Mouse (Mus musculus) limb, embryonic 13.5 days (tissue): Measurements from ENCODE around the gene Comt. TPM values are rescaled to one million over a fixed set of nuclear protein-coding genes. Genes with fewer than 3 reads are reported as not detected.

ENCODE experiments used
- ATAC-seq: fragments of 200-750 bp; cut with Nextera tagmentation; 2 replicates; pipeline ENCODE4 v1.8.0; 2017; ENCODE audit warnings: low read depth, moderate number of reproducible peaks, moderate TSS enrichment; ENCODE audit not compliant: low FRiP score
- H3K27ac ChIP-seq: fragments of 300-500 bp; sonication (generic); 2 replicates; pipeline ENCODE4 v1.5.1; 2015; ENCODE audit warnings: inconsistent platforms, mild to moderate bottlenecking, moderate library complexity
- H3K27me3 ChIP-seq: fragments of 300-500 bp; sonication (generic); 2 replicates; pipeline ENCODE4 v1.6.1; 2015; ENCODE audit warnings: mild to moderate bottlenecking, inconsistent platforms
- H3K36me3 ChIP-seq: fragments of 300-500 bp; sonication (generic); 2 replicates; pipeline ENCODE4 v1.6.1; 2015; ENCODE audit warnings: inconsistent platforms, mild to moderate bottlenecking, moderate library complexity
- H3K4me1 ChIP-seq: fragments of 300-500 bp; sonication (generic); 2 replicates; pipeline ENCODE4 v1.6.1; 2015; ENCODE audit warnings: inconsistent platforms
- H3K4me2 ChIP-seq: fragments of 300-500 bp; sonication (generic); replicated peaks from 2 replicates; pipeline ENCODE4 v1.6.1; 2015; ENCODE audit warnings: inconsistent platforms, mild to moderate bottlenecking, moderate library complexity
- H3K4me3 ChIP-seq: fragments of 300-500 bp; sonication (generic); 2 replicates; pipeline ENCODE4 v1.5.1; 2015; ENCODE audit warnings: moderate library complexity, mild to moderate bottlenecking, inconsistent platforms
- H3K9ac ChIP-seq: fragments of 300-500 bp; sonication (generic); 2 replicates; pipeline ENCODE4 v1.6.1; 2015; ENCODE audit warnings: mild to moderate bottlenecking, inconsistent platforms
- H3K9me3 ChIP-seq: fragments of 300-500 bp; sonication (generic); 2 replicates; pipeline ENCODE4 v1.6.1; 2016; ENCODE audit warnings: inconsistent platforms
- WGBS: fragments of 180-500 bp; shearing (Covaris S2); methylation state at CpG from one replicate; pipeline ENCODE4 v1.1.7; 2015; 5-methylcytosine and 5-hydroxymethylcytosine counted together
- polyA plus RNA-seq: library from polyadenylated mRNA; unstranded; fragments of >200 nt; fragmentation: Nextera tagmentation; extraction: Ambion mirVana; gene quantifications from 2 replicates; pipeline ENCODE4 v1.2.1, GENCODE M21; 2015

Comt gene
- polyA plus RNA-seq, 1 experiment from 2014 or later = 87.4 TPM

- no peak overlapping the region for H3K9ac ChIP-seq
Observed at GRCm38 (mm10) chr16:18383756-18384155, 42.9 kb downstream of the Comt start.

DNA sequence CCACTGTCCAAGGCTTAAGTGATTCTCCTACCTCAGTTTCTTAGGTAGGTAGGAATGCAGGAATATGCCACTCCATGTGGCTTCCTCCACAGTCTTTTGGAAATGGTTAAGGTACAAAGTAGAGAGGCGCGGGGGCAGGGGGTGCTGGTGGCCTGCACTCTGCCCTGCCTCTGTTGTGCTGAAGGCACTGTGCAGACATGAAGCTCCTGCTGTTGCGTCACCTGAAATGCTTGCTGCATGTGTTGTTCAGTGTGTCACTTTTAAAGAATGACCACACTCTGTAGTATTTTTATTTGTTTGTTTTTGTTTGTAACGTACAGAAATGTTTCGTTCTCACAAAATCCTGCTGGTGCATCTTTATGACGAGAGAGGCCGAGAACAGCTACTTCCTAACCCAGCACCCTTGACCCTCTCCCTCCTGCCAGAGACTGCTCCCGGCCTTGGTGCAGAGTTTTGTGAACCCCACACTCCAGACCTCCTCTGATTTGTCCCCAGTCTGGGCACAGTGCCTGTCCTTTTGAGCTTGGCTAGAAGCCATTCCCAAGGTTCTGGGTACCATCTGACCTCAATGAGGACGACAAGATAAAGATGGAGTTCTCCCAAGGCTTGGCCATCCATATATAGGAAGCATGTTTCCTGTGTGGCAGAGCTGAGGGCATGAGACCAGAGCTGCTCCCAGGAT lies 43.5 kb downstream of the Comt start:
- Histone ChIP-seq H3K27me3 (no peaks in the 10 kb centered on the region), H3K36me3 (no peaks in the 10 kb centered on the region), H3K4me2 (no peak overlapping the region), H3K9ac (no peak overlapping the region), H3K4me3 (no peak overlapping the region), H3K27ac (no peak overlapping the region), H3K9me3 (no peaks in the 10 kb centered on the region), H3K4me1 (peaks cover 35% of the 10 kb centered on the region)
- no peak for ATAC-seq
- WGBS = 79% methylated on average over 9 of the region's 9 CpGs

More at GRCm38 (mm10) chr16:18383756-18384155, 42.9 kb downstream of the Comt start:
- H3K36me3 ChIP-seq = no peaks in the 10 kb centered on the region
- no peaks in the 10 kb centered on the region for H3K27me3 ChIP-seq
- 0% methylated on average over 3 of the region's 3 CpGs for WGBS
- no peak overlapping the region for H3K27ac ChIP-seq
- H3K9me3 ChIP-seq = no peaks in the 10 kb centered on the region
- H3K4me2 ChIP-seq = no peak overlapping the region
- H3K4me1 ChIP-seq = peaks cover 41% of the 10 kb centered on the region
- H3K4me3 ChIP-seq = no peak overlapping the region
- ATAC-seq = no peak

DNA sequence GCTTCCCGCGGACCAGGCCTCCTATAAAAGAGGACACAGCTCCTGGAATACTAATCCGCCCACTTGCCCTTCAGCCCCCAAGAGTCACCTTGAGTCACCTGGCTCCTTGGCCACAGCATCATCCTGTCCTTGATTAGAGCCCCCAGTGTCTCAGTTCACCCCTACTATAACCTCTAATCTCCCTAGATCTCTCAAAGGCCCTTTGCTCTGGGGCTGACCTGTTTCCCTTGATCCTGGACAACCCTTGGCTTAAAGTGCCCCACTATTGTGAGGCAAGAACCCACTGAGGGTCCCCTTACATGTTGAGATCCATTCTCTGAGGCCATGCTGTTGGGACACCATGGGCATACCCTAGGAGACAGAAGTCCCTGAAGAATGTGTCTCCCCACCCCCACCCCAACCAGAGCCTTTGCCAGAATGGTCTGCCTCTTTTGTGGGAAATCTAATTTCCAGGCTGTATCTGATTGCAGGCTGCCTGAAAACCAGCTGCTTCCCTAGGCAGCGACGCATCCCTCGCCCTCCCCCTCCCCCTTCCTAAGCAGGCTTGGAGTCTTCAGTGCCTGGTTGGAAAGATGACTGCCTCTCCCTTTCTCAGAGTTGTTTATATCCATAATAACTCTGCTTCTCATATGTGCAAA lies 44.9 kb downstream of the Comt start:
- Histone ChIP-seq H3K9ac (no peak overlapping the region), H3K4me3 (no peak overlapping the region), H3K9me3 (no peaks in the 10 kb centered on the region), H3K4me2 (no peak overlapping the region), H3K27me3 (no peaks in the 10 kb centered on the region), H3K27ac (no peak overlapping the region), H3K4me1 (peaks cover 31% of the 10 kb centered on the region), H3K36me3 (no peaks in the 10 kb centered on the region)
- WGBS = 55% methylated on average over 6 of the region's 6 CpGs
- ATAC-seq = peak; percentile 25; the same call in 1 of the 2 replicates

- H3K4me3 ChIP-seq = no peak overlapping the region
- no peaks in the 10 kb centered on the region for H3K27me3 ChIP-seq
- 43% methylated on average over 6 of the region's 6 CpGs for WGBS
- no peaks in the 10 kb centered on the region for H3K9me3 ChIP-seq
- H3K9ac ChIP-seq = peak overlapping the region; percentile 26; the same call in 1 of the 2 replicates
- H3K36me3 ChIP-seq = no peaks in the 10 kb centered on the region
- ATAC-seq = no peak
- peak overlapping the region; percentile 48; the same call in 1 of the 2 replicates for H3K27ac ChIP-seq
- H3K4me2 ChIP-seq = no peak overlapping the region
- peaks cover 31% of the 10 kb centered on the region for H3K4me1 ChIP-seq
Observed at GRCm38 (mm10) chr16:18380495-18381063, 46.1 kb downstream of the Comt start.

GRCm38 (mm10) chr16:18379338-18380001 lies 47.2 kb downstream of the Comt start:
- no peak overlapping the region for H3K9ac ChIP-seq
- H3K27ac ChIP-seq = no peak overlapping the region
- H3K27me3 ChIP-seq = no peaks in the 10 kb centered on the region
- 76% methylated on average over 8 of the region's 8 CpGs for WGBS
- H3K4me2 ChIP-seq = no peak overlapping the region
- no peaks in the 10 kb centered on the region for H3K36me3 ChIP-seq
- no peaks in the 10 kb centered on the region for H3K9me3 ChIP-seq
- no peak overlapping the region for H3K4me3 ChIP-seq
- no peak for ATAC-seq
- H3K4me1 ChIP-seq = peaks cover 31% of the 10 kb centered on the region

GRCm38 (mm10) chr16:18378489-18378888 lies 48.2 kb downstream of the Comt start:
- no peak overlapping the region for H3K4me3 ChIP-seq
- 34% methylated on average over 1 of the region's 1 CpGs for WGBS
- H3K9me3 ChIP-seq = no peaks in the 10 kb centered on the region
- no peaks in the 10 kb centered on the region for H3K36me3 ChIP-seq
- H3K4me1 ChIP-seq = peaks cover 31% of the 10 kb centered on the region
- H3K27ac ChIP-seq = no peak overlapping the region
- H3K27me3 ChIP-seq = no peaks in the 10 kb centered on the region
- no peak overlapping the region for H3K4me2 ChIP-seq
- H3K9ac ChIP-seq = no peak overlapping the region
- ATAC-seq = no peak

DNA sequence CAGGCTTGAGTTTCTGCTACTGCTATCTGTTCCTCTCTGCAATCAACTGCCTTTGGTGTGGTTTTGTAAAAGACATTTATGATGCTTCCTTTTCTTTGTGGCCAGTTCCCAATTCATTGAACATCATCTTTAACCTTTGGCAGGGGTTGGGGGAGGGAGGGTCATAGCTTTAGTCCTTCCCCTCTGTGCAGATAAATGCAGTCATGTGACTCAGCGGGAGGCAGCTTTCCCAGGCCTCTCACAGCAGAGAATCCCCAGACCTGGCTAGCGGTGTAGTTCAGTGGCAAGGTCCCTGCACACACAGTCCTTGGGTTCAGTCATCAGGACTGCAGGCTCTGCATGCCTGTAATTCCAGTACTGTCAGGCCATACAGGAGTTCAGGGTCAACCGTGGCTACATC lies 49.4 kb downstream of the Comt start:
- Histone ChIP-seq H3K27me3 (no peaks in the 10 kb centered on the region), H3K4me2 (no peak overlapping the region), H3K4me1 (peaks cover 30% of the 10 kb centered on the region), H3K9ac (no peak overlapping the region), H3K4me3 (no peak overlapping the region), H3K27ac (no peak overlapping the region), H3K36me3 (no peaks in the 10 kb centered on the region), H3K9me3 (no peaks in the 10 kb centered on the region)
- WGBS = 39% methylated on average over 3 of the region's 3 CpGs
- no peak for ATAC-seq

GRCm38 (mm10) chr16:18376297-18376954 lies 50.2 kb downstream of the Comt start:
- no peaks in the 10 kb centered on the region for H3K36me3 ChIP-seq
- no peak overlapping the region for H3K4me2 ChIP-seq
- WGBS = 71% methylated on average over 7 of the region's 7 CpGs
- peaks cover 22% of the 10 kb centered on the region for H3K4me1 ChIP-seq
- no peaks in the 10 kb centered on the region for H3K27me3 ChIP-seq
- H3K27ac ChIP-seq = no peak overlapping the region
- H3K4me3 ChIP-seq = no peak overlapping the region
- H3K9ac ChIP-seq = no peak overlapping the region
- H3K9me3 ChIP-seq = no peaks in the 10 kb centered on the region
- ATAC-seq = no peak

GRCm38 (mm10) chr16:18373632-18374031 lies 53.0 kb downstream of the Comt start:
- 89% methylated on average over 4 of the region's 4 CpGs for WGBS

GRCm38 (mm10) chr16:18370197-18370596 lies 56.5 kb downstream of the Comt start:
- H3K9me3 ChIP-seq = no peaks in the 10 kb centered on the region
- ATAC-seq = no peak
- H3K36me3 ChIP-seq = no peaks in the 10 kb centered on the region
- H3K9ac ChIP-seq = no peak overlapping the region
- H3K4me2 ChIP-seq = no peak overlapping the region
- H3K27me3 ChIP-seq = no peaks in the 10 kb centered on the region
- no peaks in the 10 kb centered on the region for H3K4me1 ChIP-seq
- 92% methylated on average over 3 of the region's 3 CpGs for WGBS
- no peak overlapping the region for H3K4me3 ChIP-seq
- H3K27ac ChIP-seq = no peak overlapping the region

More at GRCm38 (mm10) chr16:18373632-18374031, 53.0 kb downstream of the Comt start:
- ATAC-seq = no peak
- no peak overlapping the region for H3K4me3 ChIP-seq
- no peak overlapping the region for H3K9ac ChIP-seq
- no peaks in the 10 kb centered on the region for H3K27me3 ChIP-seq
- H3K9me3 ChIP-seq = no peaks in the 10 kb centered on the region
- H3K4me2 ChIP-seq = no peak overlapping the region
- H3K27ac ChIP-seq = no peak overlapping the region
- no peaks in the 10 kb centered on the region for H3K36me3 ChIP-seq
- H3K4me1 ChIP-seq = no peaks in the 10 kb centered on the region

DNA sequence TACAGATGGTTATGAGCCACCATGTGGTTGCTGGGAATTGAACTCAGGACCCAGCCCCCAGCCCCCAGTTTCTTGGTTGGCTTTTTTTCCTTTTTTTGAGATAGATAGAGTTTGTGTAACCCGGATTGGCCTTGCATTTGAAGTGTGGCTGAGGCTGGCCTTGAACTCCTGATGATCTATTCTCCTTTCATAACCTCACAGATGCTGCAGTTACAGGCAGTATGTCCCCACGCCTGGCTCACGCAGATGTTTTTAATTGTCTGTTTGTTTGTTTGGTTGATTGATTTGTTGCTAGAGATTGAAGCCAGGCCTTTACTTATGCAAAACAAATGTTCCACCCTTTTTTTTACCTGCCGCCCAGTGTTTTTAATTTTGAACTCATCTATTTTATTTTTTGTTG lies 59.8 kb downstream of the Comt start:
- Histone ChIP-seq H3K27ac (no peak overlapping the region), H3K4me2 (no peak overlapping the region), H3K4me3 (no peak overlapping the region), H3K36me3 (no peaks in the 10 kb centered on the region), H3K9ac (no peak overlapping the region), H3K27me3 (no peaks in the 10 kb centered on the region), H3K9me3 (no peaks in the 10 kb centered on the region), H3K4me1 (no peaks in the 10 kb centered on the region)
- 48% methylated on average over 4 of the region's 4 CpGs for WGBS
- no peak for ATAC-seq

DNA sequence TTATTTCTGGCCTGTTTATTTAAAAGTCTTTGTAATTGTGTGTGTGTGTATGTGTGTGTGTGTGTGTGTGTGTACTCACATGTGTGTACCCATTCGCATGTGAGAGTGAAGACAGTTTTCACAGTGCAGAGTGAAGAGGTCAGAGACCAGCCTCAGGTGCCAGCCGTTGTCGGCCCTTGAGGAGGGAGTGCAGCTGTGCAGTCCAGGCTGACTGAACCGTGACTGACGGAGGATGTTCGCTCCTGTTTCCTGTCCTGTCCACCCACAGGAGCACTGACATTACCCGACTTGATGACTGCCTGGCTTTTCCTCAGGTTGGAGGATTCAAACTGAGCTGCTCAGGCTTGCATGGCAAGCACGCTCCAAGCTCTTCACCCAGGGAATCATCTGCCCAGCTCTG lies 63.7 kb downstream of the Comt start:
- 78% methylated on average over 8 of the region's 8 CpGs for WGBS
- Histone ChIP-seq H3K9ac (no peak overlapping the region), H3K9me3 (no peaks in the 10 kb centered on the region), H3K36me3 (no peaks in the 10 kb centered on the region), H3K4me1 (no peaks in the 10 kb centered on the region), H3K4me2 (no peak overlapping the region), H3K4me3 (no peak overlapping the region), H3K27ac (no peak overlapping the region), H3K27me3 (no peaks in the 10 kb centered on the region)
- ATAC-seq = no peak
